Mouse (Mus musculus) hindbrain, embryonic 11.5 days (tissue): ENCODE measurements around the gene Bpifc. TPM values are rescaled to one million over a fixed set of nuclear protein-coding genes. Genes with fewer than 3 reads are reported as not detected.
A peak's percentile ranks its signal among the peaks of the same experiment; 100 is the strongest.

Experiments
- ATAC-seq: fragments of 200-750 bp; cut with Nextera tagmentation; 2 replicates; pipeline ENCODE4 v1.8.0; 2017; ENCODE audit warnings: mild to moderate bottlenecking, moderate TSS enrichment, moderate library complexity; ENCODE audit not compliant: low FRiP score
- DNase-seq: peaks from one replicate; pipeline ENCODE4 v3.0.0-alpha.2; 2015; ENCODE audit warnings: low spot score
- H3K27ac ChIP-seq: fragments of 300-500 bp; sonication (generic); 2 replicates; pipeline ENCODE4 v1.5.1; 2014; ENCODE audit warnings: mild to moderate bottlenecking, low read depth, low read length
- H3K27me3 ChIP-seq: fragments of 300-500 bp; sonication (generic); 2 replicates; pipeline ENCODE4 v1.6.1; 2014; ENCODE audit warnings: mild to moderate bottlenecking, low read length, moderate library complexity, mixed read lengths; ENCODE audit not compliant: control insufficient read depth, insufficient read depth
- H3K36me3 ChIP-seq: fragments of 300-500 bp; sonication (generic); 2 replicates; pipeline ENCODE4 v1.6.1; 2014; ENCODE audit warnings: mild to moderate bottlenecking, low read length, moderate library complexity, mixed read lengths; ENCODE audit not compliant: control insufficient read depth, insufficient read depth
- H3K4me1 ChIP-seq: fragments of 300-500 bp; sonication (generic); replicated peaks from 2 replicates; pipeline ENCODE4 v1.6.1; 2014; ENCODE audit warnings: low read length, mixed read lengths; ENCODE audit not compliant: control insufficient read depth, insufficient read depth
- H3K4me2 ChIP-seq: fragments of 300-500 bp; sonication (generic); replicated peaks from 2 replicates; pipeline ENCODE4 v1.6.1; 2014; ENCODE audit warnings: mild to moderate bottlenecking, low read depth, low read length
- H3K4me3 ChIP-seq: fragments of 300-500 bp; sonication (generic); 2 replicates; pipeline ENCODE4 v1.5.1; 2014; ENCODE audit warnings: low read depth, low read length
- H3K9ac ChIP-seq: fragments of 300-500 bp; sonication (generic); 2 replicates; pipeline ENCODE4 v1.6.1; 2014; ENCODE audit warnings: low read depth, low read length
- H3K9me3 ChIP-seq: fragments of 300-500 bp; sonication (generic); 2 replicates; pipeline ENCODE4 v1.6.1; 2016; ENCODE audit warnings: low read length; ENCODE audit not compliant: control insufficient read depth
- WGBS: fragments of 180-500 bp; shearing (Covaris S2); extraction: QIAGEN DNeasy Blood & Tissue Kit; methylation state at CpG from one replicate; pipeline ENCODE4 v1.1.7; 2014; 5-methylcytosine and 5-hydroxymethylcytosine counted together
- polyA plus RNA-seq: library from polyadenylated mRNA; unstranded; fragments of >200 nt; fragmentation: Nextera tagmentation; extraction: Ambion mirVana; gene quantifications from 2 replicates; pipeline ENCODE4 v1.2.1, GENCODE M21; 2014

Gene Bpifc
- polyA plus RNA-seq, 1 experiment from 2014 or later, result 0.15 TPM

GRCm38 (mm10) chr10:86022474-86022816 lies 10.8 kb upstream of the Bpifc start:
- ATAC-seq, result peak; percentile 14; the same call in 1 of the 2 replicates
- H3K9ac ChIP-seq, result peak overlapping the region; percentile 89
- peaks cover 2% of the 10 kb centered on the region; the same call in 1 of the 2 replicates for H3K4me1 ChIP-seq
- no peaks in the 10 kb centered on the region for H3K9me3 ChIP-seq
- DNase-seq, result no peak
- no peak overlapping the region for H3K27ac ChIP-seq
- WGBS, result 9% methylated on average over 6 of the region's 6 CpGs
- H3K36me3 ChIP-seq, result no peaks in the 10 kb centered on the region
- H3K4me2 ChIP-seq, result peak overlapping the region; percentile 71
- no peaks in the 10 kb centered on the region for H3K27me3 ChIP-seq
- H3K4me3 ChIP-seq, result peak overlapping the region; percentile 86

- WGBS, result under 1% methylated on average over 82 of the region's 82 CpGs
These were observed 10.2 kb upstream of the Bpifc start, which contains the start of gene Fbxo7 for GRCm38 (mm10) chr10:86021749-86022473. Gene Fbxo7, plus strand, starts transcription at chr10:86021972.

DNA sequence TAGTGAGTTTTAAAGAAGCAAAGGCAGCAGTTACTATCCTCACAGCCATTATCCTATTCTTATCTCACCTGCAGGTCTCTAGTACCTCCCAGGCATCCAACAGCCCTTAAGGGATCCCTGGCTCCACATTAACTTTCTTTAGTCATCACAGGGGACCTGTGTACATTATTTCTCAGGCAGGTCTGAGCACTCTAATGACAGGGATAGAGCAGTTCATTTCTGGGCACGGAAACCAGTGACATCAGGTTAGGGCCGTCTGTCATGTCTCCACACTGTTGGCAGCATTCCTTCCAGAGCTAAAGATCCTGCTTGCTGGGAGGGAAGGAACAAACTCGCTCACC lies 9.7 kb upstream of the Bpifc start:
- peak overlapping the region; percentile 89; the same call in 1 of the 2 replicates for H3K9ac ChIP-seq
- WGBS, result 2% methylated on average over 3 of the region's 3 CpGs
- H3K27ac ChIP-seq, result no peak overlapping the region

More at GRCm38 (mm10) chr10:86021749-86022473, 10.2 kb upstream of the Bpifc start, which contains the start of gene Fbxo7:
- Histone ChIP-seq H3K36me3 (no peaks in the 10 kb centered on the region), H3K9me3 (no peaks in the 10 kb centered on the region), H3K9ac (peak within 1 kb of the TSS; percentile 89), H3K27ac (peak within 1 kb of the TSS; percentile 70; the same call in 1 of the 2 replicates), H3K4me3 (peak within 1 kb of the TSS; percentile 86), H3K4me2 (peak within 1 kb of the TSS; percentile 71), H3K4me1 (peaks cover 2% of the 10 kb centered on the region; the same call in 1 of the 2 replicates), H3K27me3 (no peaks in the 10 kb centered on the region)
- ATAC-seq (peak; percentile 98), DNase-seq (peak; percentile 96)

DNA sequence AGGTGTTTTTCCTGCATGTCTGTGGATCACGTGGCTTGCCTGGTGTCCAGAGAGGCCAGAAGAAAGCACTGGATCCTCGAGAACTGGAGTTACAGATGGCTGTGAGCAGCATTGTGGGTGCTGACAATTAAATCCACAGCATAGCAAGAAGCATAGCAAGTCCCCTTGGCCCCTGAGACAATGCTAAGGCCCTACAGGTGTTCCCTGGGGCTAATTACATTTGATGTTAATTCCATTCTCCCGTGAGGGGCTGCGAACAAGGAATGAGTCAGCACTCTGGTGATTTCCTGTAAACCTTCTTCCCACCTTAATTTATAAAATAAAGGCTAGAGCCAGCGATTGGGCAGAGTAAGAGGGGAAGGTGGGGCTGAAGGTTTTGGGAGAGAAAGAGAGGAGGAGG lies 7.1 kb upstream of the Bpifc start:
- ATAC-seq, result no peak
- no peaks in the 10 kb centered on the region for H3K36me3 ChIP-seq
- peaks cover 2% of the 10 kb centered on the region; the same call in 1 of the 2 replicates for H3K4me1 ChIP-seq
- DNase-seq, result no peak
- no peaks in the 10 kb centered on the region for H3K9me3 ChIP-seq
- no peak overlapping the region for H3K27ac ChIP-seq
- no peak overlapping the region for H3K9ac ChIP-seq
- H3K4me2 ChIP-seq, result no peak overlapping the region
- 41% methylated on average over 5 of the region's 5 CpGs for WGBS
- H3K27me3 ChIP-seq, result no peaks in the 10 kb centered on the region
- H3K4me3 ChIP-seq, result no peak overlapping the region

More for the DNA sequence above, 9.7 kb upstream of the Bpifc start:
- peaks cover 2% of the 10 kb centered on the region; the same call in 1 of the 2 replicates for H3K4me1 ChIP-seq
- DNase-seq (no peak), ATAC-seq (no peak)
- H3K27me3 ChIP-seq, result no peaks in the 10 kb centered on the region
- H3K4me2 ChIP-seq, result no peak overlapping the region
- H3K9me3 ChIP-seq, result no peaks in the 10 kb centered on the region
- no peaks in the 10 kb centered on the region for H3K36me3 ChIP-seq
- H3K4me3 ChIP-seq, result peak overlapping the region; percentile 86

- no peaks in the 10 kb centered on the region for H3K36me3 ChIP-seq
- H3K4me1 ChIP-seq, result peaks cover 2% of the 10 kb centered on the region; the same call in 1 of the 2 replicates
- ATAC-seq (no peak), DNase-seq (no peak)
- H3K27me3 ChIP-seq, result no peaks in the 10 kb centered on the region
- H3K9ac ChIP-seq, result no peak overlapping the region
- no peaks in the 10 kb centered on the region for H3K9me3 ChIP-seq
- H3K27ac ChIP-seq, result no peak overlapping the region
- 92% methylated on average over 7 of the region's 7 CpGs for WGBS
- no peak overlapping the region for H3K4me2 ChIP-seq
- no peak overlapping the region for H3K4me3 ChIP-seq
These were observed 6.1 kb upstream of the Bpifc start for GRCm38 (mm10) chr10:86017781-86018180.

GRCm38 (mm10) chr10:86011172-86011571 lies 523 bp downstream of the Bpifc start:
- H3K4me2 ChIP-seq, result no peak overlapping the region
- no peaks in the 10 kb centered on the region for H3K4me1 ChIP-seq
- DNase-seq (no peak), ATAC-seq (no peak)
- H3K9ac ChIP-seq, result no peak overlapping the region
- no peaks in the 10 kb centered on the region for H3K9me3 ChIP-seq
- 89% methylated on average over 2 of the region's 2 CpGs for WGBS
- H3K4me3 ChIP-seq, result no peak overlapping the region
- no peaks in the 10 kb centered on the region for H3K36me3 ChIP-seq
- no peak overlapping the region for H3K27ac ChIP-seq
- H3K27me3 ChIP-seq, result no peaks in the 10 kb centered on the region

- Histone ChIP-seq H3K36me3 (no peaks in the 10 kb centered on the region), H3K9me3 (no peaks in the 10 kb centered on the region), H3K9ac (no peak overlapping the region), H3K27ac (no peak overlapping the region), H3K4me2 (no peak overlapping the region), H3K4me1 (no peaks in the 10 kb centered on the region), H3K4me3 (no peak overlapping the region), H3K27me3 (no peaks in the 10 kb centered on the region)
- DNase-seq (no peak), ATAC-seq (no peak)
- 57% methylated on average over 6 of the region's 6 CpGs for WGBS
These were observed 1.1 kb downstream of the Bpifc start for GRCm38 (mm10) chr10:86010636-86011035.

DNA sequence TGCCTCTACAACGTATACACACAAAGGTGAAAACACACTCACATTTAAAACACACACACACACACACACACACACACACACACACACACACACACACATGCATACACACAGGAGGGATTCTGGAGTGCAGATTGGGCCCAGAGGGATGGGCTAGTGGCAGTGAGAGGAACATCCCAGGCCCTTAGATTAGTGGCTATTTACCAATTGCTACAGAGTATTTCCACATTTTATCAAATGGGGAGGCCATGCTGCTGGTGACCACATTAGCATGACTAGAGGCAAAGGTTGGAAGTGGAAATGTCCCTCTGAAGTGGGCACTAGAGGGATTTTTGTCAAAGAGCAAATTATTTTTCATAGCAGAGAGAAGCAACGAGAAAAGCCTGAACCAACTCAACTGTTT lies 2.0 kb downstream of the Bpifc start:
- H3K9me3 ChIP-seq, result no peaks in the 10 kb centered on the region
- ATAC-seq (no peak), DNase-seq (no peak)
- no peak overlapping the region for H3K4me2 ChIP-seq
- H3K4me1 ChIP-seq, result no peaks in the 10 kb centered on the region
- H3K4me3 ChIP-seq, result no peak overlapping the region
- H3K9ac ChIP-seq, result no peak overlapping the region
- no peak overlapping the region for H3K27ac ChIP-seq
- H3K36me3 ChIP-seq, result no peaks in the 10 kb centered on the region
- no peaks in the 10 kb centered on the region for H3K27me3 ChIP-seq
- WGBS, result 96% methylated on average over 2 of the region's 2 CpGs

- H3K4me3 ChIP-seq, result no peak overlapping the region
- no peak overlapping the region for H3K9ac ChIP-seq
- no peak overlapping the region for H3K27ac ChIP-seq
- no peaks in the 10 kb centered on the region for H3K9me3 ChIP-seq
- H3K4me1 ChIP-seq, result no peaks in the 10 kb centered on the region
- ATAC-seq (no peak), DNase-seq (no peak)
- H3K27me3 ChIP-seq, result no peaks in the 10 kb centered on the region
- WGBS, result 69% methylated on average over 5 of the region's 5 CpGs
- H3K4me2 ChIP-seq, result no peak overlapping the region
- no peaks in the 10 kb centered on the region for H3K36me3 ChIP-seq
These were observed 5.2 kb downstream of the Bpifc start for GRCm38 (mm10) chr10:86006455-86006854.
